Mouse (Mus musculus): ENCODE data around the gene Pusl1. TPM values are rescaled to one million over a fixed set of nuclear protein-coding genes. Genes with fewer than 3 reads are reported as not detected.

Gene Pusl1
- total RNA-seq, 2 experiments from 2014 or later: 25.1 to 28.1 TPM

DNA sequence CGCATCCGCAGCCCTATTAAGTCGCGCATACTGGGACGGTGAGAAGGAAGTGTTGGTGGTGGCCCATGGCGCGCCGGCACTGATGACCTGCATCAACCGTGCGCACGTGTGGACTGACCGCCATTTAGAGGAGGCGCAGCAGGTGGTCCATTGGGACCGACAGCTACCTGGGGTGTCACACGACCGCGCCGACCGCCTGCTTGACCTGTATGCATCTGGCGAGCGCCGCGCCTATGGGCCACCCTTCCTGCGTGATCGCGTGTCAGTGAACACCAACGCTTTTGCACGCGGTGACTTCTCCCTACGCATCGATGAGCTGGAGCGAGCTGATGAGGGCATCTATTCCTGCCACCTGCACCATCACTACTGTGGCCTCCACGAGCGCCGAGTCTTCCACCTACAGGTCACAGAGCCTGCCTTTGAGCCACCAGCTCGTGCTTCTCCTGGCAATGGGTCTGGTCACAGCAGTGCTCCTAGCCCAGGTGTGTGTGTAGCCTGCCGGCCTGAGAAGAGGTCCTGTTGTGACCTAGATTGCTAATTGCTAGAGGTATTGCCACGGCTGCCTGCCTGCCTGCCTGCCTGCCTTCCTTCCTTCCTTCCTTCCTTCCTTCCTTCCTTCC is 49.8 kb downstream of the Pusl1 start:
- no peak for DNase-seq

- DNase-seq: peak; percentile 75 to 83
These were observed 50.6 kb downstream of the Pusl1 start for GRCm38 (mm10) chr4:155841003-155841454.

GRCm38 (mm10) chr4:155840076-155841002 is 51.2 kb downstream of the Pusl1 start:
- DNase-seq: no peak

- peak; percentile 85 to 91 for DNase-seq
These were observed 52.1 kb downstream of the Pusl1 start, which contains the start of gene Mxra8 for GRCm38 (mm10) chr4:155839483-155839910. Gene Mxra8, plus strand, starts transcription at chr4:155839680.

DNA sequence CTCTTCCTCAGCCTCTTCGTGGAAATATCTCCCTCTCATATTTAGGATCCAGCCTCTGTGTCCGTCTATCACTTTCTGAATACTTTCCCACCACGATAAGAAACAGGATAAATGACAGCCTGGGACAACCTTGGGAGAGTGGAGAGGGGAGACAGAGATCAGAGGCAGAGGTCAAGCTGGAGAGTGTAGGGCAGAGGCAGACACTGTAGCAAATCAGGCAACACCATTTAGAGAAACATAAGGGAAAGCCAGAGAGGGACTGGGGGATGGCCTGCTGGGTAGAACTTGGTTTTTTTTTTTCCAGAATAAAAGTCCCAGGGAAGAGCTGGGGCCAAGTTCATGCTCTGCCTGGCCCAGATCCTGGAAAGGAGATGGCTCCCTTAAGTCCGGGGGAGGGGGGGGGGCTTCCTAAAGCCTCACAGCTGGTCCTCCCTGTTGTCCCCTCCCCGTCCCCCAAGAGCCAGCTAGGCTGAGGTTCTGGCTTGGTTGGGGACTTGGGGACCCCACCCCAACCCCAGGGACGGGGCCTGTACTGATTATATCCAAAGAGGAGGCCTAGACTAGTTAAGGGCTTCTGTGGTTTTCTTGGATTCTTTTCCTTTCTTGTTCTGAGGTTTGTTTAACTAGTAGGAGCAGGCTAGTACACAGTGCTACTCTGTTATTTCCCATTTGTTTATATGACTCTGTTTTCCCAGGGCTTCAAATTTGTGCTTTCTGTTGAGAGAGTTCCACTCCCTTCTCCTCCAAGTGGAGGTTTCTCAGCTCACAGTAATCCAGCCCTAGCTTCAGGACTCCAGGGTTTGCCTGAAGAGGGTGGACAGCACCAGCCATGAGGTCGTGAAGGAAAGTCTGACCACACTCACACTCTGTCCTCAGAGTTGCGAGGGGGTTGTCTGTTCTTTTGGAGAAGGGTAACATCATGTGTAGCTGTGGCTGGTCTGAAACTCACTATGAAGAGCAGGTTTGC is 53.1 kb downstream of the Pusl1 start:
- DNase-seq: no peak

Small RNA genes lying within 50 kb of the gene (microRNA-seq; reads per million reads assigned to microRNA genes)
- gene Gm22991: not detected

Other genes with a start within 250 kb of the Pusl1 start
- gene Gm10563, start 246.4 kb downstream of the Pusl1 start, total RNA-seq (2021): not detected
- 1 to 10 TPM; 5.5 to 8.9 TPM for gene Mmp23, start 238.4 kb downstream of the Pusl1 start, total RNA-seq (2021)
- 10 to 100 TPM; 43.6 to 48.9 TPM for gene Mib2, start 222.6 kb downstream of the Pusl1 start, total RNA-seq (2021)
- gene Fndc10, start 197.4 kb downstream of the Pusl1 start, total RNA-seq (2021): 10 to 100 TPM; 31.3 to 59.8 TPM
- gene Ssu72, start 187.0 kb downstream of the Pusl1 start, total RNA-seq (2021): 100 to 1,000 TPM in 1 of 2 experiments, 10 to 100 TPM in 1; 98.1 to 123 TPM
- gene Tmem240, start 157.0 kb downstream of the Pusl1 start, total RNA-seq (2021): under 1 TPM; 0.70 to 0.72 TPM
- gene Atad3a, start 130.7 kb downstream of the Pusl1 start, total RNA-seq (2021): 10 to 100 TPM; 83.2 to 94.1 TPM
- gene Vwa1, start 117.1 kb downstream of the Pusl1 start, total RNA-seq (2021): 1 to 10 TPM; 3.4 to 6.0 TPM
- gene Tmem88b, start 105.9 kb downstream of the Pusl1 start, total RNA-seq (2021): under 1 TPM; 0.30 to 0.56 TPM
- not detected for gene Ankrd65, start 101.3 kb downstream of the Pusl1 start, total RNA-seq (2021)
- 100 to 1,000 TPM; 133 to 141 TPM for gene Mrpl20, start 88.9 kb downstream of the Pusl1 start, total RNA-seq (2021)
- 100 to 1,000 TPM in 1 of 2 experiments, 10 to 100 TPM in 1; 86.3 to 122 TPM for gene Ccnl2, start 79.3 kb downstream of the Pusl1 start, total RNA-seq (2021)
- 100 to 1,000 TPM; 140 to 170 TPM for gene Aurkaip1, start 60.5 kb downstream of the Pusl1 start, total RNA-seq (2021)
- 10 to 100 TPM; 40.2 to 47.0 TPM for gene Mxra8, start 52.1 kb downstream of the Pusl1 start, total RNA-seq (2021)
- 10 to 100 TPM; 61.2 to 61.7 TPM for gene Dvl1, start 44.4 kb downstream of the Pusl1 start, total RNA-seq (2021)
- under 1 TPM; 0.23 TPM for gene Tas1r3, start 28.4 kb downstream of the Pusl1 start, total RNA-seq (2021)
- gene Cptp, start 22.3 kb downstream of the Pusl1 start, total RNA-seq (2021): 10 to 100 TPM in 1 of 2 experiments, 1 to 10 TPM in 1; 9.7 to 21.8 TPM
- 10 to 100 TPM; 30.1 to 34.7 TPM for gene Ints11, start 22.2 kb downstream of the Pusl1 start, total RNA-seq (2021)
- gene Acap3, start within 50 bp of the Pusl1 start, total RNA-seq (2021): 10 to 100 TPM; 20.1 to 20.7 TPM
- 10 to 100 TPM; 70.9 to 81.5 TPM for gene Ube2j2, start 52.0 kb upstream of the Pusl1 start, total RNA-seq (2021)
- 10 to 100 TPM; 43.5 to 89.3 TPM for gene C1qtnf12, start 70.5 kb upstream of the Pusl1 start, total RNA-seq (2021)
- gene B3galt6, start 100.9 kb upstream of the Pusl1 start, total RNA-seq (2021): 1 to 10 TPM; 7.6 to 8.0 TPM
- gene Sdf4, start 101.1 kb upstream of the Pusl1 start, total RNA-seq (2021): 100 to 1,000 TPM; 266 to 276 TPM
- gene Tnfrsf4, start 122.1 kb upstream of the Pusl1 start, total RNA-seq (2021): under 1 TPM; 0.43 to 0.89 TPM
- gene Tnfrsf18, start 134.4 kb upstream of the Pusl1 start, total RNA-seq (2021): under 1 TPM in 1 of 2 experiments, not detected in 1; 0.40 TPM
- gene Ttll10, start 167.6 kb upstream of the Pusl1 start, total RNA-seq (2021): under 1 TPM in 1 of 2 experiments, not detected in 1; 0.16 TPM
- gene 9430015G10Rik, start 218.2 kb upstream of the Pusl1 start, total RNA-seq (2021): 10 to 100 TPM; 10.4 to 11.5 TPM
- under 1 TPM in 1 of 2 experiments, not detected in 1; 0.10 TPM for gene Rnf223, start 238.7 kb upstream of the Pusl1 start, total RNA-seq (2021)

All from adrenal gland, postnatal 36 days (tissue).